Mouse (Mus musculus) skeletal muscle tissue, adult 2 months (tissue): Measurements from ENCODE around the gene Kcnh4.

Experiments
- DNase-seq: peaks from one replicate; pipeline ENCODE4 v3.0.0-alpha.2; 2012; ENCODE audit warnings: low read depth, low spot score

Kcnh4 gene

GRCm38 (mm10) chr11:100710977-100711376, 48.8 kb downstream of the Kcnh4 start:
- no peak for DNase-seq

GRCm38 (mm10) chr11:100710528-100710927, 49.2 kb downstream of the Kcnh4 start:
- no peak for DNase-seq

- no peak for DNase-seq
These were observed 50.4 kb downstream of the Kcnh4 start for GRCm38 (mm10) chr11:100709201-100709810.

- no peak for DNase-seq
These were observed 54.5 kb downstream of the Kcnh4 start for GRCm38 (mm10) chr11:100705095-100705747.

- DNase-seq, result peak; percentile 86
These were observed 55.8 kb downstream of the Kcnh4 start, which contains the start of gene Dhx58 for GRCm38 (mm10) chr11:100703851-100704531. Gene Dhx58 (minus strand): TSS chr11:100704271.

- no peak for DNase-seq
These were observed 56.4 kb downstream of the Kcnh4 start for GRCm38 (mm10) chr11:100703366-100703765.

GRCm38 (mm10) chr11:100702906-100703305, 56.8 kb downstream of the Kcnh4 start:
- no peak for DNase-seq

GRCm38 (mm10) chr11:100702081-100702851, 57.5 kb downstream of the Kcnh4 start:
- DNase-seq, result peak; percentile 86

- no peak for DNase-seq
These were observed 58.4 kb downstream of the Kcnh4 start for GRCm38 (mm10) chr11:100701301-100701700.

GRCm38 (mm10) chr11:100700710-100701109, 59.0 kb downstream of the Kcnh4 start:
- no peak for DNase-seq

GRCm38 (mm10) chr11:100697921-100698320, 61.8 kb downstream of the Kcnh4 start:
- no peak for DNase-seq

- DNase-seq, result no peak
These were observed 64.8 kb downstream of the Kcnh4 start for GRCm38 (mm10) chr11:100694926-100695325.

- DNase-seq, result no peak
These were observed 66.6 kb downstream of the Kcnh4 start for GRCm38 (mm10) chr11:100693154-100693553.

GRCm38 (mm10) chr11:100692164-100692616, 67.6 kb downstream of the Kcnh4 start, which contains the start of gene Zfp385c:
Gene Zfp385c (minus strand): TSS chr11:100692455.
- DNase-seq, result no peak

- no peak for DNase-seq
These were observed 69.4 kb downstream of the Kcnh4 start for GRCm38 (mm10) chr11:100690389-100690788.
